Mouse (Mus musculus) ES-E14 (cell line): ENCODE data around the gene Mras. TPM values are rescaled to one million over a fixed set of nuclear protein-coding genes. Genes with fewer than 3 reads are reported as not detected.

Source experiments
- DNase-seq: peaks from one replicate; pipeline ENCODE4 v3.0.0-alpha.2; 2013; ENCODE audit warnings: low read depth, low spot score
- H3K27ac ChIP-seq: 2 replicates; pipeline ENCODE4 v1.5.1; 2012; ENCODE audit warnings: low read depth, mild to moderate bottlenecking, low read length, moderate library complexity, mixed read lengths; ENCODE audit not compliant: poor library complexity, insufficient read depth, severe bottlenecking
- H3K36me3 ChIP-seq: 2 replicates; pipeline ENCODE4 v1.6.1; 2012; ENCODE audit warnings: mild to moderate bottlenecking, low read length, moderate library complexity, mixed read lengths; ENCODE audit not compliant: control insufficient read depth, poor library complexity, insufficient read depth, severe bottlenecking
- H3K4me1 ChIP-seq, 2 experiments: fragments of 150-350 bp in 1 of 2; sonication (generic) in 1 of 2; 2 replicates each; pipeline ENCODE4 v1.6.1; 2012; ENCODE audit warnings: low read length in 2 of 2, mild to moderate bottlenecking in 1 of 2, mixed read lengths in 1 of 2; ENCODE audit not compliant: control insufficient read depth in 2 of 2, insufficient read depth in 2 of 2, poor library complexity in 1 of 2
- H3K4me3 ChIP-seq, 2 experiments: fragments of 150-350 bp in 1 of 2; sonication (generic) in 1 of 2; 2 replicates each; pipeline ENCODE4 v1.5.1; 2012; ENCODE audit warnings: low read length in 2 of 2, low read depth in 1 of 2, mild to moderate bottlenecking in 1 of 2, mixed read lengths in 1 of 2; ENCODE audit not compliant: insufficient read depth in 1 of 2, poor library complexity in 1 of 2, severe bottlenecking in 1 of 2
- H3K9ac ChIP-seq: 2 replicates; pipeline ENCODE4 v1.6.1; 2012; ENCODE audit warnings: low read depth, mild to moderate bottlenecking, low read length, mixed read lengths; ENCODE audit not compliant: poor library complexity, insufficient read depth, severe bottlenecking
- H3K9me3 ChIP-seq: fragments of 150-350 bp; sonication (generic); 2 replicates; pipeline ENCODE4 v1.6.1; 2012; ENCODE audit warnings: low read depth, mild to moderate bottlenecking, low read length; ENCODE audit not compliant: control insufficient read depth, insufficient read depth
- CHD2 ChIP-seq: IDR thresholded peaks from 2 replicates; pipeline ENCODE4 v1.6.1; 2014; ENCODE audit warnings: mild to moderate bottlenecking, low read depth, low read length, inconsistent platforms
- HCFC1 ChIP-seq: IDR thresholded peaks from 2 replicates; pipeline ENCODE4 v1.6.1; 2012; ENCODE audit warnings: low read length, inconsistent platforms, borderline replicate concordance; ENCODE audit not compliant: insufficient read depth
- MAFK ChIP-seq: IDR thresholded peaks from 2 replicates; pipeline ENCODE4 v1.6.1; 2014; ENCODE audit warnings: mild to moderate bottlenecking, low read depth, low read length, inconsistent platforms; ENCODE audit not compliant: insufficient read depth
- ZC3H11A ChIP-seq: IDR thresholded peaks from 2 replicates; pipeline ENCODE4 v1.6.1; 2012; ENCODE audit warnings: low read depth, mild to moderate bottlenecking, inconsistent platforms, low read length, borderline replicate concordance
- ZNF384 ChIP-seq: IDR thresholded peaks from 2 replicates; pipeline ENCODE4 v1.6.1; 2012; ENCODE audit warnings: low read depth, low read length, inconsistent platforms
- in situ Hi-C, 2 experiments: fragments of 600-800 bp; cut with MboI; formaldehyde crosslinking; loops; one replicate each; pipeline ENCODE4 v1.15.1; 2025; ENCODE audit warnings: low sequenced_read_pairs in 2 of 2, inconsistent platforms in 1 of 2; ENCODE audit not compliant: unreplicated experiment in 2 of 2
- total RNA-seq: library from RNA; depleted of rRNA; stranded (reverse); fragments of 300-350 nt; gene quantifications from 2 replicates; pipeline ENCODE4 v1.2.3, GENCODE M21; 2012

Gene Mras
- total RNA-seq, 1 experiment, result 28.5 TPM

DNA sequence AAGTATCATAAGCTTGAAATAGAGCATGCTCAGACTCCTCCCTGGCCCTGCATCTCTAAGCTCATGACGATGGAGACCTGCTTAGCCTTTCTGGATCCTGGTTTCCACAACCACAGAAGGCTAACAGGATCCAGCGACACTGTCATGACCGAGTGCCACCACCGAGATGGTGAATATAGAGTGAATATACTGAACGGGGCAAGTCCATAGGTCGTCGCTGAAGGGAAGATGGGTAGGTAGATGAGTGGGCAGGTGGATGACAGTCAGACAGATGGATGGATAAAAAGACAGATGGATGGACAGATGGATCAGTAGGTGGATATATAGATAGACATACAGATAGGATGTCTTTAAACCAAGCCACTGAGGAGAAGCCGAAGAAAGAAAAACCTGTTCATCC, 5.8 kb downstream of the Mras start:
- H3K27ac ChIP-seq, result no peak overlapping the region
- no peak overlapping the region for H3K4me3 ChIP-seq
- TF ChIP-seq CHD2, result no peak
- TF ChIP-seq MAFK, result no peak
- no peak for TF ChIP-seq ZC3H11A
- TF ChIP-seq ZNF384, result no peak
- in situ Hi-C loops, result no loop called here
- H3K9me3 ChIP-seq, result no peaks in the 10 kb centered on the region
- peaks cover 15 to 19% of the 10 kb centered on the region in 2 experiments for H3K4me1 ChIP-seq
- H3K9ac ChIP-seq, result no peak overlapping the region
- no peaks in the 10 kb centered on the region for H3K36me3 ChIP-seq
- DNase-seq, result no peak

DNA sequence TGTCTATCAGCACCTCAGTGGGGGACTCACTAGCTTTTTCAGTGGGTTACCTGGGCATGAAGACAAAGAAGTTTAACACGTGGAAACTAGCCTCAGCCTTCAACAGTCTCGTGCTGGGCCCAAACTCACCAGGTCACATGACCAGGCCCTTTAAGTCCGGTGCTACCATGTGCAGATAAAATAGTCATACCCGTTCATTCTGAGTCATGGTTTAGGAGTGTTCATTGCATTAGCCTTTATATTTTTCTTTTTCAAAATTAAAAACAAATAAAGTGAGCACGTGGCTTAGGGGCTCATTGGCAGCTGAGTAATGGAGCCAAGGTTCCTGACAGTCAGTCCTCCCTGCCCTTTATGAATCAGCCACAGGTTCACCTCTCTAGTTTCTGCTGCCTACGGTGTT, 6.4 kb downstream of the Mras start:
- no peak for DNase-seq
- in situ Hi-C loops, result no loop called here
- no peaks in the 10 kb centered on the region for H3K9me3 ChIP-seq
- H3K27ac ChIP-seq, result no peak overlapping the region
- H3K4me1 ChIP-seq, result peaks cover 16 to 19% of the 10 kb centered on the region in 2 experiments
- no peak overlapping the region for H3K9ac ChIP-seq
- no peaks in the 10 kb centered on the region for H3K36me3 ChIP-seq
- TF ChIP-seq HCFC1, result no peak
- TF ChIP-seq MAFK, result no peak
- TF ChIP-seq CHD2, result no peak
- TF ChIP-seq ZNF384, result no peak
- no peak for TF ChIP-seq ZC3H11A
- H3K4me3 ChIP-seq, result no peak overlapping the region

DNA sequence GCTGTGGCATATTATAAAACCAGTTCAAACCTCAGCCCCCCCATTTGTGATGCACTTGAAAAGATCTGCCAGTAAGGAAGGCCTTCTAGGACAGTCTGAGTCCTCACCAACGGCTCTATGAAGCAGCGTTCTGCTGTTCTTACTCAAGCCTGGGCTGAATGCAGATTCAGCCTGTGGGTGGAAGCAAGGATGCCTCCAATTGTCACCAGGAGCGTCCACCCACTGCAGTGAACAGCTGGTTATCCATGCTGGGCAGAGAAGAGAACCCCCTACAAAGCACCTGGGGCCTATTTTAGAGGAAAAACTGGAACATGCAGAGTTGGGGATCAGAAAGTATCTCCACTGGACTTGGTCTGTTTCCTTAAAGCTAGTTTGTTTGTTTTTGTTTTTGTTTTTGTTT, 7.3 kb downstream of the Mras start:
- H3K4me3 ChIP-seq, result no peak overlapping the region
- no peak for DNase-seq
- no peak overlapping the region for H3K27ac ChIP-seq
- no peaks in the 10 kb centered on the region for H3K36me3 ChIP-seq
- no peak overlapping the region for H3K9ac ChIP-seq
- TF ChIP-seq ZC3H11A, result no peak
- TF ChIP-seq ZNF384, result no peak
- TF ChIP-seq HCFC1, result no peak
- no peak for TF ChIP-seq MAFK
- TF ChIP-seq CHD2, result no peak
- no peaks in the 10 kb centered on the region for H3K9me3 ChIP-seq
- in situ Hi-C loops, result no loop called here
- peaks cover 18 to 19% of the 10 kb centered on the region in 2 experiments for H3K4me1 ChIP-seq

DNA sequence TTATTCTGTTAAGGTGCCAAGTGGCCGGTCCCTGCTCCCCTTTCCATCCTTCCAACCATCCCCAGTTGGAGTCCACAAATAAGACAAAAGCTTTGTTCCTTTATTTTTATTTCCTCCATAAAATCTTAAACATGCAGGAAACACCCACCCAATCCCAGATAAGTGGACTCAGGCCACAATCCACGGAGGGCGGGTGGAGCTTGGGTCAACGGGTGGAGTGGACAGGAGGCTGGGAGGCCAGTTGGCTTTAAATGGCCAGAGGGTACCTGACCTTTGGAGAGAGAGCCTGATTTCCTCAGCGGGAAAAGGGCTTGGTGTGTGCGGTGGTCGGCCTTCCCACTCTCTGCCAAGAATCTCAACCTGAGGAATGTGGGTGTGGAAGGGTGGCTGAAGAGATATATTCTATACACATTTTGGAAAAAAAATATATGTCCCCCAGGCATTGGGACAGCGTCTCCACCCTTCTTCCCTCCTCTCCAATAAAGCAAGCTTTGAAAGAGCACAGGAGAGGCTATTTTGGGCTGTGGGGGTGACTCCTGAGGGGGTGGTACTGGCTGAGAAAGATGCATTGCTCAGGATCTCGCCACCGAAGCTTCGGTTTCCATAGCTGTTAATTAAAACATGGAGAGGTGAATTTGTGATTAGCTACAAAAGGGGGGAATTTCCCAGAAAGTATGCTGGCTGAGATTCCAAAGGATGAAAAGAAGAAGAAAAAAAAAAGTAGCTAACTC, 8.4 kb downstream of the Mras start:
- no peak for DNase-seq
- Histone ChIP-seq H3K9ac (no peak overlapping the region), H3K4me3 (no peak overlapping the region), H3K4me1 (peaks cover 18 to 25% of the 10 kb centered on the region in 2 experiments), H3K27ac (0 out of 2 replicates have a peak overlapping the region, but pooled peaks have one; percentile 13), H3K9me3 (no peaks in the 10 kb centered on the region), H3K36me3 (no peaks in the 10 kb centered on the region)
- TF ChIP-seq MAFK (no peak), HCFC1 (no peak), ZC3H11A (no peak), ZNF384 (no peak), CHD2 (no peak)
- in situ Hi-C loops, result no loop called here

DNA sequence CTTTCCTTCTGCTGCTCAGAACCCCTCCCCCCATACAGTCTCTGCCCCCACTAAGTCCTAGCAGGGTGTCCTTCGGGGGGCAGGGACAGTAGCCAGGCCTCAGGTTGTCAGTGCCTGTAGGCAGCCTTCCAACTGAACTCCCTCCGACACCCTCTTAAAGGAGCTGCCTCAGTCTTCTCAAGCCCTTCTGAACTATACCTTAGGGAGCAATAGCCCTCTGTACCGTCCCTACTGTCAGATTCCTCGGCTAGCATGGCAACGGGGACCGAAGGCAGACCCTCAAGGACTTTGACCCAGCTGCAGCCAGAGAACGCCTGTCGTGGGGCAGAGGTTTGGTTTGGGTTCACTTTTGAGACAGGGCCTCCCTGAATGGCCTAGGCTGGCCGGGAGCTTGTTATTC, 11.9 kb downstream of the Mras start:
- no peaks in the 10 kb centered on the region for H3K36me3 ChIP-seq
- DNase-seq, result no peak
- H3K9ac ChIP-seq, result peak overlapping the region; percentile 38; the same call in 1 of the 2 replicates
- TF ChIP-seq ZNF384, result no peak
- TF ChIP-seq HCFC1, result no peak
- no peak for TF ChIP-seq MAFK
- TF ChIP-seq ZC3H11A, result no peak
- no peak for TF ChIP-seq CHD2
- H3K4me1 ChIP-seq, result peaks cover 28 to 44% of the 10 kb centered on the region in 2 experiments
- no peak overlapping the region; a peak in 2 of 4 replicates for H3K4me3 ChIP-seq
- H3K27ac ChIP-seq, result peak overlapping the region; percentile 51; the same call in 1 of the 2 replicates
- in situ Hi-C loops, result no loop called here
- H3K9me3 ChIP-seq, result no peaks in the 10 kb centered on the region
